Mouse (Mus musculus): ENCODE data around the gene Slc19a3.

DNA sequence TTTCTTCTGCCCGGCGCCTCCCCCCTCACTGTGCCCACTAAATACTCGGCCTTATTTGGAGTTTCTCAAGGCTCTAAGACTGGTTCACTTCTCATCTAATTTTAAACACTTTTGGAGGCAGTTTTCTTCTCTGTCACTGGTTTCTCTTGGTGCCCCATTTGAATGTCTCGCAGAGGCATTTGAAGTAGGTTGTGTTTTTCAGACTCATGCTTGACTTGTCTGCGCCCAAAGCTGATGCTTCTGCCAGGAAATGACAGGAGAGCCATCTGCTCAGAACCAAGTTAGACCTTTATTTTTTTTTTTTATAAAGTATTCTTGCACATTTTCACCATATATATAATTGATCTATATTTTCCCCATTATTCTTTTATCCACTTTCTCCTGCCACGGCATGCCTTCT is 51.5 kb downstream of the Slc19a3 start:
- TF ChIP-seq CTCF (IDR thresholded peaks at IDR 0.05; ENCODE audit: low read depth) (no peak), EP300 (IDR thresholded peaks at IDR 0.05; ENCODE audit: low read depth) (no peak)
